Mouse (Mus musculus): ENCODE results near the gene Gal3st3.
"Not testable (repeated sequence)": the region's sequence is repeated elsewhere in the genome, so short reads cannot be mapped to it uniquely, and the experiment has no call there.

GRCm38 (mm10) chr19:5349502-5349873, 51.4 kb downstream of the Gal3st3 start, which contains the start of gene Cst6:
- not testable (repeated sequence) for TF ChIP-seq CTCF, EP300 (IDR thresholded peaks at IDR 0.05; ENCODE audit: low read depth)

Measured in liver, embryonic 14.5 days (tissue).